Mouse (Mus musculus): ENCODE measurements around the gene Sds. TPM values are rescaled to one million over a fixed set of nuclear protein-coding genes. Genes with fewer than 3 reads are reported as not detected.
"Not testable (repeated sequence)": the region's sequence is repeated elsewhere in the genome, so short reads cannot be mapped to it uniquely, and the experiment has no call there.

The Sds gene
- polyA plus RNA-seq, 3 experiments from 2014 or later = not detected

DNA sequence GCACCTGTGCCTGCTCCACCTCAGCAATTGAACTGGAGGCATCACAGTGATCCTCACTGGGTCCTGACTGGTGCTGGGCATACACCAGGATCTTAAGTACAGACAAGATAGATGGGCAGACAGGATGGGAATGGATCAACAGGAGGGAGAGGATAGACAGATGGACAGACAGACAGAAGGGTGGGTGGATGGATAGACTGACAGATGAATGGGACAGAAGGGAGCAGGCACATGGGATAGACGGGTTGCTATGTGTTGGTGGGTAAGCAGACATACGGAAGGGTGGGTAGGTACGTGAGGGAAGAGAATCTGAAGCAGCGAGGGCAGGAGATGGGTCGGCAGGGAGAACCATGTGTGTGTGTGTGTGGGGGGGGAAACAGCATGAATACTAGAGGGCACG, 17.1 kb downstream of the Sds start:
- ATAC-seq = no peak

- no peak for ATAC-seq
Measured at GRCm38 (mm10) chr5:120493873-120494395, 17.6 kb downstream of the Sds start.

GRCm38 (mm10) chr5:120495064-120495702, 18.9 kb downstream of the Sds start:
- ATAC-seq = no peak

- no peak for ATAC-seq
Measured at GRCm38 (mm10) chr5:120495703-120496226, 19.4 kb downstream of the Sds start.

GRCm38 (mm10) chr5:120497071-120497470, 20.7 kb downstream of the Sds start:
- ATAC-seq = no peak

GRCm38 (mm10) chr5:120499202-120499601, 22.9 kb downstream of the Sds start:
- no peak for ATAC-seq

- not testable (repeated sequence) for ATAC-seq
Measured at GRCm38 (mm10) chr5:120500609-120501008, 24.3 kb downstream of the Sds start.

GRCm38 (mm10) chr5:120502147-120502621, 25.9 kb downstream of the Sds start:
- ATAC-seq = no peak

GRCm38 (mm10) chr5:120502675-120503143, 26.4 kb downstream of the Sds start:
- no peak for ATAC-seq

DNA sequence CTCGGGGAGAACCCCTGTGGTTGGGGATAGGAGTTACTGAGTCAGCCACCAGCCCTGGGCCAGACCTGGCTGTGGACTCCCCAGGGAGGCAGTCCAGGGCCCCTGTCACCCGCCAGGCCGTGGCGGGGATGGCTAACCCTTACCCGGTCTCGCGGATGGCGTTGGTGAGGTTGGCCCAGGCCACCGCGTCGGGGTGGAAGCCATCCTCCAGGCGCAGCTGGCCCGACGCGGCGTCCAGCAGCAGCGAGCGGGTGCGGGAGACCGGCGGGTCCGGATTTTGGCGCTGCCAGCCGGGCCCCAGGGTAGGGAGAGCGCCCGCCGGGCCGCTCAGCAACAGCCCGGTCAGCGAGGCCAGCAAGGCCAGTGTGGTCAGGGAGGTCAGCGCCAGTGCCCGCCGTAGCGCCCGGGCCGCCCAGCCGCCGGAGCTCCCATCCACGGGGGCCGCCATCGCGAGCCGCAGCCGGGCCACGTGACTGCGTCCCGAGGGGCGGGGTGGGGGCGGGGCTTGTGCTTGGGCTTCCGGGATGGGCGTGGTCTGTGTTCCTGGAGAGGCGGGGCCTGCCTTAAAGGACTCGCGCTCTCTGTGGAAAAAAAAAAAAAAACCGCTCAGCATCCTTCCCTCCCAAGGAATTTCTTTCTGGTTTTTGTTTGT, 26.9 kb downstream of the Sds start, which contains the start of gene Plbd2:
TSS of gene Plbd2 (minus strand) at position 482 of the 652 bp plus-strand sequence.
- peak; percentile 79 for ATAC-seq

- peak; percentile 39 for ATAC-seq
Measured at GRCm38 (mm10) chr5:120505368-120505767, 29.0 kb downstream of the Sds start.

DNA sequence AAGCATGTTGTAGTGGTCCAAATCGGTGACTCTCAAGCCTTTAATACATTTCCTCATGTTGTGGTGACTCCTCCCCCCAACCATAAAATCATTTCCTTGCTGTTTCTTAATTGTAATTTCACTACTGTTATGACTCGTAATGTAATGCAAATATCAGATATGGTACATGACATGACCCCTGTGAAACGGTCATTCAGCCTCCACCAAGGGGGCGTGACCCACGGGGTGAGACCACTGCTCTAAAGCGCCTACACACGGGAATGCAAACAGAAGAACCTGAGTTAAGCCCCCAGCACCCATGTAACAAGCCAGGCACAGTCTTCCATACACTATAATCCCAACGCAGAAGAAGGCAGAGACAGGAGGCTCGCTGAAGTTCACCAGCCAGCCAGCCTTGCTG, 29.5 kb downstream of the Sds start:
- ATAC-seq = peak; percentile 33

DNA sequence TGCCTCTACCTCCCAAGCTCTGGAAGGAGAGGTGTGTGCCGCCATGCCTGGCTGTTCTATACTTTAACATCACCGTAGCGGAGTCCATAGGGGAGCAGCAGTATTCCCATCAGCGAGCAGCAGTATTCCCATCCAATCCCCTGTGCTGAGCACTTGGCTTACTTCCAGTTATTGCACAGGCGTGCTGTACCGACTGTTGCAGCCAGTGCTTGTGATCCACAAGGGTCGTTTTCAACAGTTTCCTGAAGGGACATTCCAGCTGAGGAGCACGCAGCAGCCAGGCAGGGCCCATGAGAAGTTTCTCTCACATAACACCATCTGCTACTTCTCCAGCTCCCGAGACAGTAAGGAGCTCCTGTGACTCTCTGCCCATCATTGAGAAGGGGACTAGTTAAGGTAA, 30.2 kb downstream of the Sds start:
- ATAC-seq = no peak

GRCm38 (mm10) chr5:120507311-120507710, 31.0 kb downstream of the Sds start:
- no peak for ATAC-seq

DNA sequence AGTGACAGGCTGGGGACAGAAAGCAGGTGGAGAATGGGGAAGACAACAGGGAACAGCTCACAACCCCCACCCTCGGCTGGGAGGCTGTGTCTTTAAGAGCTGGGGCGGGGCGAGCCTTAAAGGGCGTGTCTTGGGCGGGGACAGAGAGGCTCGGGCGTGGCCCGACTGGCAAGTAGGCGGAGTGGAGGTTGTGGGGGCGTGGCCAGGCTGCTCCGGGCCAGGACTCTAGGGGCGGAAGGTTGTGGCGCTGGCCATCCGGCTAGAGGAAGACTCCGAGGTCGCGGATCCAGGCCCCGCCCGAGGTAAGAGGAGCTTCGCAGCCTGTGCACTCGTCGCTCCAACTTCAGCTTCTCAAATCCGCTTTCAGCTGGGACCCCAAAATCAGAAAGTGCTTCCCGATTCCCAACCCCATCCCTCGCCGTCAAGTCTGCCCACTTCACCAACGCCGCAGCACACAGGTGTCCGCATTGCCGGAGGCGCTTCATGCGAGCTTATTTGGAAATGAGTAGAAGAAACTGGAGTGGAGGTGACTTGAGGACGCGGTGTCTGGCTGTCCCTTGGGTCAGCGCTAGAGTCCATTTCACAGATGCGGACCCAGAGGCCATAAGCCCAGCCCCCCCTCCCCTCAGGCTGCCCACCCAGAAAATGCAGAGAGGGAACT, 34.8 kb downstream of the Sds start, which contains the start of gene Slc8b1:
TSS of gene Slc8b1 (plus strand) at position 187 of the 661 bp plus-strand sequence.
- ATAC-seq = peak; percentile 99

GRCm38 (mm10) chr5:120511643-120512220, 35.4 kb downstream of the Sds start:
- no peak for ATAC-seq

GRCm38 (mm10) chr5:120512911-120513555, 36.7 kb downstream of the Sds start:
- no peak for ATAC-seq

DNA sequence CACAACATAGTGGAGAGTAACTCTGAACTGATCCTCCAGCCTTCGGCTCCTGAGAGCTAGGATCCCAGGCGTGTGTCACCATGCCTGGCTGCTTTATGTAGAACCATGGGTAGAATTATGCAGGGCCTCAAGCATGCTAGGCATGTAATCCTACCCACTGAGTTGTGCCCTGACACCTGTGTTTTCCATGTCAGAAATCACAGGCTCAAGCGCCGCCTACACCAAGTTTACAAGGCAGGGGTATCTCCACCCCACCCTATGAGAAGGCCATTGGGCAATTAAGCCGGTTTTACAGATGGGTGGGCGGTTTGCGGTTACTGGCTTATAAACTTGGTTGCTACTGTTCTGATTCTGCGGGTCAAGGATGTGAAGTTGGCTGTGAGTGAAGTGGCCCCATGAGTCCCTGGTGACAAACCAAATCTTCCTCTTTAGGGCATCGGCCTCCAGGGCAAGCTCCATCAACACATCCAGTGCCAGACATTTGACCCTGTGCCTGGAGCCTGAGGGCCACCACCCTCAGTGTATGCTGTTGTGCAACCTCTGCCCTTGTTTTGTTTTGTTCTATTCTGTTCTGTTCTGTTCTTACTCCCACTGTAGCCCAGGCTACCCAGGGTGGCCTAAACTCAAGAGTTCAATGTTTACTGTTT, 37.8 kb downstream of the Sds start:
- ATAC-seq = no peak

DNA sequence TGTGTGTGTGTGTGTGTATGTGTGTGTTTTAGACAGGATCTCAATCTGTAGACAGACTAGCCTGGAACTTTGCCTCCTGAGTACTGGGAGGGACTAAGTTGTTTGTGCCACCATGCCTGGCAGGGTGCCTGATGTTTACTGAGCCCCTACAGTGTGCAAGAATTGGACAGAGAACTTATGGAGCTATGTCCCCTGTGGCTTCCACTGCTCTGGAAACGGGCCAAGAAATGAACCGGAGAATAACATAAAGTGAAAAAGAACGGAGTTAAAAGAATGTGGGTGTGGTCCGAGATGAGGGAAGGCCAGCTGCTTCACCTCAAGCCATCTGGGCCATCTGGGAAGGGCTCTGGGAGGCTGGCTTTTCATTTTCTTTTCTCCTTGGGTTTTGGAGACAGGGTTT, 38.4 kb downstream of the Sds start:
- ATAC-seq = no peak

- ATAC-seq = no peak
Measured at GRCm38 (mm10) chr5:120515451-120515850, 39.1 kb downstream of the Sds start.

- ATAC-seq = no peak
Measured at GRCm38 (mm10) chr5:120516221-120516984, 40.1 kb downstream of the Sds start.

All from inflammation-experienced regulatory T-cells, adult 6 months (primary cell).